Mouse (Mus musculus) thymus, adult 2 months (tissue): ENCODE results near the gene Gm29609.

Experiments used
- CTCF ChIP-seq: fragments of 200-500 bp; IDR thresholded peaks from 2 replicates; pipeline ENCODE4 v1.5.1; 2012; ENCODE audit warnings: mild to moderate bottlenecking, control low read depth, low read length, moderate library complexity, borderline replicate concordance; ENCODE audit not compliant: control insufficient read depth, poor library complexity, insufficient read depth; ENCODE audit errors: extremely low read depth
- POLR2A ChIP-seq: fragments of 200-500 bp; IDR thresholded peaks from 2 replicates; pipeline ENCODE4 v1.6.1; 2012; ENCODE audit warnings: mild to moderate bottlenecking, low read length, control low read depth, moderate library complexity; ENCODE audit not compliant: control insufficient read depth, poor library complexity, insufficient read depth; ENCODE audit errors: extremely low read depth

GRCm38 (mm10) chr5:31203866-31204265, 24.2 kb upstream of the Gm29609 start:
- TF ChIP-seq CTCF (no peak), POLR2A (no peak)
